Mouse (Mus musculus): Measurements from ENCODE around the gene Fbxo24.
"Not testable (repeated sequence)": the region's sequence is repeated elsewhere in the genome, so short reads cannot be mapped to it uniquely, and the experiment has no call there.

Gene Fbxo24

GRCm38 (mm10) chr5:137642886-137643285 lies 14.1 kb upstream of the Fbxo24 start:
- DNase-seq (ENCODE audit: low read depth, low spot score), result no peak

- no peak for DNase-seq (ENCODE audit: low read depth, low spot score)
Measured at GRCm38 (mm10) chr5:137641054-137641453, 12.3 kb upstream of the Fbxo24 start, which contains the start of gene Sap25. TSS of gene Sap25 (plus strand) at chr5:137641334.

GRCm38 (mm10) chr5:137639472-137639871 lies 10.7 kb upstream of the Fbxo24 start:
- DNase-seq (ENCODE audit: low read depth, low spot score), result no peak

GRCm38 (mm10) chr5:137633397-137634084 lies 4.7 kb upstream of the Fbxo24 start:
- DNase-seq (ENCODE audit: low read depth, low spot score), result no peak

- DNase-seq (ENCODE audit: low read depth, low spot score), result no peak
Measured at GRCm38 (mm10) chr5:137631591-137631990, 2.8 kb upstream of the Fbxo24 start.

- no peak for DNase-seq (ENCODE audit: low read depth, low spot score)
Measured at GRCm38 (mm10) chr5:137631171-137631570, 2.4 kb upstream of the Fbxo24 start.

- no peak for DNase-seq (ENCODE audit: low read depth, low spot score)
Measured at GRCm38 (mm10) chr5:137630602-137631001, 1.8 kb upstream of the Fbxo24 start.

GRCm38 (mm10) chr5:137629906-137630545 lies 1.2 kb upstream of the Fbxo24 start:
- DNase-seq (ENCODE audit: low read depth, low spot score), result no peak

GRCm38 (mm10) chr5:137629306-137629721 lies 512 bp upstream of the Fbxo24 start:
- DNase-seq (ENCODE audit: low read depth, low spot score), result peak; percentile 3

GRCm38 (mm10) chr5:137627991-137628390 lies 811 bp downstream of the Fbxo24 start:
- DNase-seq (ENCODE audit: low read depth, low spot score), result no peak

GRCm38 (mm10) chr5:137623937-137624530 lies 4.8 kb downstream of the Fbxo24 start:
- DNase-seq (ENCODE audit: low read depth, low spot score), result no peak

GRCm38 (mm10) chr5:137615347-137615746 lies 13.5 kb downstream of the Fbxo24 start:
- no peak for DNase-seq (ENCODE audit: low read depth, low spot score)

- DNase-seq (ENCODE audit: low read depth, low spot score), result not testable (repeated sequence)
Measured at GRCm38 (mm10) chr5:137614921-137615320, 13.9 kb downstream of the Fbxo24 start.

GRCm38 (mm10) chr5:137613550-137613949 lies 15.3 kb downstream of the Fbxo24 start, which contains the start of gene Pcolce:
TSS of gene Pcolce (minus strand) at chr5:137613784.
- DNase-seq (ENCODE audit: low read depth, low spot score), result no peak

GRCm38 (mm10) chr5:137613076-137613475 lies 15.7 kb downstream of the Fbxo24 start:
- no peak for DNase-seq (ENCODE audit: low read depth, low spot score)

- DNase-seq (ENCODE audit: low read depth, low spot score), result no peak
Measured at GRCm38 (mm10) chr5:137611245-137611602, 17.6 kb downstream of the Fbxo24 start.

- DNase-seq (ENCODE audit: low read depth, low spot score), result no peak
Measured at GRCm38 (mm10) chr5:137610548-137611244, 18.1 kb downstream of the Fbxo24 start.

GRCm38 (mm10) chr5:137610056-137610455 lies 18.7 kb downstream of the Fbxo24 start:
- no peak for DNase-seq (ENCODE audit: low read depth, low spot score)

- no peak for DNase-seq (ENCODE audit: low read depth, low spot score)
Measured at GRCm38 (mm10) chr5:137609292-137609691, 19.5 kb downstream of the Fbxo24 start.

- DNase-seq (ENCODE audit: low read depth, low spot score), result no peak
Measured at GRCm38 (mm10) chr5:137608654-137609190, 20.1 kb downstream of the Fbxo24 start.

- no peak for DNase-seq (ENCODE audit: low read depth, low spot score)
Measured at GRCm38 (mm10) chr5:137607860-137608653, 20.7 kb downstream of the Fbxo24 start.
